In the genomic region with DNA sequence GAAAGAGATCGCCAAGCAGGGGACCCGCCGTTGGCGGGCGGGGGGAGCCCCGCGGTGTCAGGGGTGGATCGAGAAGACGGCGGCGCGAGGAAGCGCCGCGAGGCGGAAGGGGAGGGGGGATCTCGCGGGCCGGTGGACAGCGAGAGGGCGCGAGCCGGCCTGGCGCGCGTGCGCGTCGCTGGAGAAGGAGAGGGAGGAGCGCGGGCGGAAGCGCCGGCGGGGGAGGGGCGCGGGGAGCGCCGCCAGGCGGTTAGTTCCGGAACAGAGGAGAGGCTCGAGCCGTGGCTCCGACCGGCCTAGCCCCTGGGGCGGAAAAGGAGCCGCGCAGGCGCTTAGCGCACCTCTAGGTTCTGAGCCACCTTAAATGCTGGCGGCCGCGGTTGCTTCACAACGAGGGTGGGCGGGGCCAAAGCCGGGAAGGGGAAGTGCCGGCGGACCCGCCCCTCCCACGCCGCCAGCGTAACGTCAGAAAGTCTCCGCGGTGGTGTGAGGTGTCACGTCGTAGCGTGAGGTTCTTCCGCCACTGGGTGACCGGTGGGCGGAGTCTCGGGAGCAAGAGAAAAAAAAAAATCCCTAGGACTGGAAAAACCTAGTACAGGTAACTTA, we compare ENCODE assay signal across 7 mouse cellular contexts. TPM values are rescaled to one million over a fixed set of nuclear protein-coding genes. Genes with fewer than 3 reads are reported as not detected.
DNase-seq lines count a peak whose midpoint lies in the region; ATAC-seq and TF ChIP-seq lines count a peak whose summit lies in the region.

A gene (minus strand): TSS at position 165 of the 606 bp plus-strand sequence.

- ATAC-seq in intestine, postnatal 0 days, result peak; percentile 95
- peak; percentile 86 for ATAC-seq in midbrain, embryonic 12.5 days (ENCODE audit: low FRiP score, low read depth)

- peaks cover 13% of the 10 kb centered on the region for H3K4me1 ChIP-seq in embryonic facial prominence, embryonic 10.5 days
- no peaks in the 10 kb centered on the region for H3K4me1 ChIP-seq in intestine, postnatal 0 days (replicated peaks; ENCODE audit: control insufficient read depth, insufficient read depth, low read length)
- H3K4me1 ChIP-seq in midbrain, embryonic 12.5 days, result peaks cover 18% of the 10 kb centered on the region
- H3K4me1 ChIP-seq in small intestine, adult 2 months (ENCODE audit: control insufficient read depth, insufficient read depth, insufficient read length, low read length), result no peaks in the 10 kb centered on the region

- TF ChIP-seq CTCF in intestine, postnatal 0 days (IDR thresholded peaks at IDR 0.05; ENCODE audit: low read depth), result peak; percentile 83
- TF ChIP-seq CTCF in small intestine, adult 2 months (IDR thresholded peaks at IDR 0.05; ENCODE audit: extremely low read depth, insufficient read length, insufficient replicate concordance, low read depth, low read length), result peak; percentile 73

- peak within 1 kb of the TSS; percentile 100 for H3K27ac ChIP-seq in embryonic facial prominence, embryonic 10.5 days (replicated peaks)
- H3K27ac ChIP-seq in intestine, postnatal 0 days (ENCODE audit: low read depth, low read length), result peak within 1 kb of the TSS; percentile 98
- H3K27ac ChIP-seq in midbrain, embryonic 12.5 days (replicated peaks), result peak within 1 kb of the TSS; percentile 100
- peak within 1 kb of the TSS; percentile 89 for H3K27ac ChIP-seq in small intestine, adult 2 months (ENCODE audit: insufficient read depth, low read depth, low read length)

- DNase-seq in adrenal gland, postnatal 10 days, result peak; percentile 99
- DNase-seq in embryonic facial prominence, embryonic 10.5 days (ENCODE audit: low spot score), result peak; percentile 99
- no peak for DNase-seq in gonadal fat pad, adult 2 months (ENCODE audit: low read depth)
- peak; percentile 100 for DNase-seq in left cerebral cortex, postnatal 4 days

- WGBS in embryonic facial prominence, embryonic 10.5 days, result under 1% methylated on average over 69 of the region's 72 CpGs
- under 1% methylated on average over 62 of the region's 72 CpGs for WGBS in intestine, postnatal 0 days
- under 1% methylated on average over 71 of the region's 72 CpGs for WGBS in midbrain, embryonic 12.5 days
- 1% methylated on average over 69 of the region's 72 CpGs for WGBS in small intestine, adult 2 months

- no peaks in the 10 kb centered on the region for H3K27me3 ChIP-seq in embryonic facial prominence, embryonic 10.5 days (replicated peaks; ENCODE audit: low read depth, poor library complexity, severe bottlenecking)
- H3K27me3 ChIP-seq in intestine, postnatal 0 days (replicated peaks; ENCODE audit: control insufficient read depth, insufficient read depth, low read length), result no peaks in the 10 kb centered on the region
- H3K27me3 ChIP-seq in midbrain, embryonic 12.5 days, result no peaks in the 10 kb centered on the region
- no peaks in the 10 kb centered on the region for H3K27me3 ChIP-seq in small intestine, adult 2 months (ENCODE audit: control insufficient read depth, insufficient read depth, low read length)

- peak within 1 kb of the TSS; percentile 97 for H3K9ac ChIP-seq in intestine, postnatal 0 days (ENCODE audit: low read depth, low read length)
- H3K9ac ChIP-seq in midbrain, embryonic 12.5 days (replicated peaks), result peak within 1 kb of the TSS; percentile 99

- intact Hi-C loops in left cerebral cortex, postnatal 4 days (cut with DNase I), result no loop called here

- no peaks in the 10 kb centered on the region for H3K9me3 ChIP-seq in embryonic facial prominence, embryonic 10.5 days
- no peaks in the 10 kb centered on the region for H3K9me3 ChIP-seq in intestine, postnatal 0 days (ENCODE audit: control insufficient read depth)
- no peaks in the 10 kb centered on the region for H3K9me3 ChIP-seq in midbrain, embryonic 12.5 days

- peak; percentile 41 for TF ChIP-seq POLR2A in small intestine, adult 2 months (IDR thresholded peaks at IDR 0.05; ENCODE audit: low read depth, low read length)

- H3K4me3 ChIP-seq in embryonic facial prominence, embryonic 10.5 days, result peak within 1 kb of the TSS; percentile 99
- H3K4me3 ChIP-seq in intestine, postnatal 0 days (ENCODE audit: low read depth, low read length), result peak within 1 kb of the TSS; percentile 80
- peak within 1 kb of the TSS; percentile 100 for H3K4me3 ChIP-seq in midbrain, embryonic 12.5 days
- H3K4me3 ChIP-seq in small intestine, adult 2 months (ENCODE audit: low read depth, low read length), result peak within 1 kb of the TSS; percentile 86

- peak within 1 kb of the TSS; percentile 65 for H3K4me2 ChIP-seq in intestine, postnatal 0 days (replicated peaks; ENCODE audit: low read depth)
- peak within 1 kb of the TSS; percentile 68 for H3K4me2 ChIP-seq in midbrain, embryonic 12.5 days (replicated peaks)

- H3K36me3 ChIP-seq in embryonic facial prominence, embryonic 10.5 days (replicated peaks), result peaks cover 30% of the 10 kb centered on the region
- H3K36me3 ChIP-seq in intestine, postnatal 0 days (ENCODE audit: control insufficient read depth, insufficient read depth), result peaks cover 26% of the 10 kb centered on the region
- H3K36me3 ChIP-seq in midbrain, embryonic 12.5 days, result peaks cover 29% of the 10 kb centered on the region
- H3K36me3 ChIP-seq in small intestine, adult 2 months (ENCODE audit: control insufficient read depth, insufficient read depth, low read length), result peaks cover 26% of the 10 kb centered on the region

RNA-seq across cellular contexts. Expression of the gene that starts here (rescaled TPM):
- total RNA-seq in adrenal gland, postnatal 10 days (2021), result 10 to 100 TPM; 65.0 to 84.5 TPM
- polyA plus RNA-seq in embryonic facial prominence, embryonic 10.5 days (2016; fragmentation: Nextera tagmentation; extraction: Ambion mirVana), result 50.4 and 54.1 TPM in 2 replicates
- 82.8 and 104 TPM in 2 replicates for polyA plus RNA-seq in gonadal fat pad, adult 2 months (2012; rRNA removed)
- polyA plus RNA-seq in intestine, postnatal 0 days (2015; fragmentation: Nextera tagmentation; extraction: Ambion mirVana), result 19.4 and 22.0 TPM in 2 replicates
- 100 to 1,000 TPM; 164 to 165 TPM for total RNA-seq in left cerebral cortex, postnatal 4 days (2021)
- 72.8 and 82.0 TPM in 2 replicates for polyA plus RNA-seq in midbrain, embryonic 12.5 days (2016; fragmentation: Nextera tagmentation; extraction: Ambion mirVana)
- polyA plus RNA-seq in small intestine, adult 2 months (2012; rRNA removed), result 143 and 301 TPM in 2 replicates
